Mouse (Mus musculus): ENCODE results near the gene Pecam1.

DNA sequence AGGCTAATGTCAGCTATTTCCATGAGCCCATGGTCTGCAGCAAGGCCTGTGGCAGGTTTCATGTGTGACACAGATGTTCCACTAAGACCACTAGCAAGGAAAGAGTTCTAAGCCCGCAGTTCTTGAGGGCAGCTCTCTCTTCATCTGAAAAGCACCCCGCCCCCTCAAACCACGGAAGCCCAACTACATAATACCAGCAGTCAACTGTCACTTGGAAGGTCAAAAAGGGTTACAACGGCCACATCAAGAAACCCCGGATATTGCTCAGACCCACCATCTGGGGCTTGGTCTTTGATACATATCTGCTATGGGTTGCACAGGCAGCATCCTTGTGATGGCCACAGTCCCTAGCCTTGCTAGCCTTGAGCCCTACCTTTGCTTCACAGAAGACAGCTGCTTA lies 62.1 kb downstream of the Pecam1 start:
- TF ChIP-seq CTCF (IDR thresholded peaks at IDR 0.05) (no peak), EP300 (IDR thresholded peaks at IDR 0.05) (no peak)

All from lung, postnatal 0 days (tissue).